Mouse (Mus musculus) frontal cortex, adult 2 months (tissue): ENCODE measurements around the gene Ugt1a7c. TPM values are rescaled to one million over a fixed set of nuclear protein-coding genes. Genes with fewer than 3 reads are reported as not detected.
A peak's percentile ranks its signal among the peaks of the same experiment; 100 is the strongest.

Experiments used
- DNase-seq, 2 experiments: peaks; one replicate each; pipeline ENCODE4 v3.0.0; 2022; ENCODE audit warnings: low spot score in 1 of 2; ENCODE audit errors: extremely low spot score in 1 of 2
- polyA plus RNA-seq: library from polyadenylated mRNA; depleted of rRNA; stranded (reverse); fragments of >200 nt; gene quantifications from 2 replicates; pipeline ENCODE4 v1.2.3, GENCODE M21; 2012

The Ugt1a7c gene
- polyA plus RNA-seq, 1 experiment: 1.2 TPM

DNA sequence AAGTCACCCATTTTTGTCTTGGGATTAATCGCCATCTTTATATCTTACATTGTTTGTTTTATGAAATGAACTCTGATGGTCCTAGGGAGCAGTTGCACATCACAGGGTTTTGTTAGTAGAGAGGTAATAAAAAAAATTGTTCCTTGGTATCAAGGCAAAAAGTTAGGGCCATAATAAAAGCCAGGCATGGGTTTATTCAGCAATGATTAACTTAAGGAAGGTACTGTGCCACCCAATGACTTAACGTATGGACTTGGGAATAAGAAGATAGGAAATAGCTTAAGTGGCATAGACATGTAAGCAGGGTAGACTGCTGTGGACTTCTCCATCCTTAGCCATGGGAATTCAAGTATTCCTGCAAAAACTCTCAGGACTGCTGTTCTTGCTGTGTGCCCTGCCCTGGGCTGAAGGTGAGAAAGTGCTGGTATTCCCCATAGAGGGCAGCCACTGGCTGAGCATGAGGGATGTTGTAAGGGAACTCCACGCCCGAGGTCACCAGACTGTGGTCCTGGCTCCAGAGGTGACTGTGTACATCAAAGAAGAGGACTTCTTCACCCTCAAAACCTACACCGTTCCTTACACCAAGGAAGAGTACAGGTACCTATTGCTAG, 91.6 kb downstream of the Ugt1a7c start:
- DNase-seq: no peak

GRCm38 (mm10) chr1:88192136-88192535, 97.3 kb downstream of the Ugt1a7c start:
- DNase-seq: no peak

- no peak for DNase-seq
These were observed 100.8 kb downstream of the Ugt1a7c start for GRCm38 (mm10) chr1:88195687-88196086.

GRCm38 (mm10) chr1:88197443-88197842, 102.6 kb downstream of the Ugt1a7c start:
- no peak for DNase-seq

DNA sequence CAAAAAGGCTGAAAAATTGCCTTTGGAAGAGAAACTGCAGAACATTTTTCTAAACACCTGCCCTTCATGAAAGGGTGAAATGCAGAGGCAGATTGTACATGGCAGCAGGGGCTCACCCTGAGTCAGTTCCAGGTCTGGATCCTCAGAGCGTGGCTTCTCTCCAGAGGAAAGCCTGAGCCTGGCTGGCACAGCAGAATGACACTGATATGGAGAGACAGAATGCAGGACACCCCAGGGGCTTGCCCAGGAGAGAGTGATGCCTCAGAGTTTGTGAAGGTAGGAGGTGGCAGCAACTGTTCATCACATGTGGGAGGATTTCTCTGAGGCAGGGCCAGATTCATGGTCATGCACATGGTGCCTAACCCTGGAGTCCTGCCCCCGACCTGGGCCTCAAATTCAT, 105.1 kb downstream of the Ugt1a7c start:
- no peak for DNase-seq

GRCm38 (mm10) chr1:88200456-88200855, 105.6 kb downstream of the Ugt1a7c start, which contains the start of gene Ugt1a2:
Gene Ugt1a2 (plus strand): TSS chr1:88200601.
- no peak for DNase-seq

DNA sequence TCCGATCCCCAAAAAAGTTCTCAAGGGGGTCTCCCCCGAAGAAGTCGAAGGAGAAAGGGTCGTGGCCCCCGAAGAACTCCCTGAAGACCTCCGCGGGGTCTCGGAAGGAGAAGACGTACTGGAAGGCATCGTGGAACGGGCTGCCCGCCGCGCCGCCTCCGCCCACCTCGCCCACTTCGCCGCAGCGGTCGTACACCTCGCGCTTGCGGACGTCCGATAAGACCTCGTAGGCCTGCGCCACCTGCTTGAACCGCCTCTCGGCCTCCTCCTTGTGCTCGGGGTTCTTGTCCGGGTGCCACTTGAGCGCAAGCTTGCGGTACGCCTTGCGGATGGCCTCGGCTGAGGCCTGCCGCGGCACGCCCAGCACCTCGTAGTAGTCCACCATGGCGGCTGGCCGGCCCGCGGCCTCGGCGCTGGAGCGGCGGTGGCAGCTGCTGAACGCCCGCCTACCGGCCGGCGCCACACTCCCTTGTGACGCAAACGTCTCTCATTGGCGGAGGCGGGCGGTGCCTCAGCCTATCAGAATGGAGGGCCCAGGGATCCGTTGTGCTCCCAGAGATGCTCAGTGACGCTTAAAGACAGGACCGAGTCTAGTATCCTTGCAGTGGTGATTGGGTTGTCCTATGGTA, 110.5 kb downstream of the Ugt1a7c start, which contains the start of gene Dnajb3:
Gene Dnajb3, minus strand, starts transcription at position 489 of the 629 bp plus-strand sequence.
- DNase-seq: peak; percentile 70 to 86

DNA sequence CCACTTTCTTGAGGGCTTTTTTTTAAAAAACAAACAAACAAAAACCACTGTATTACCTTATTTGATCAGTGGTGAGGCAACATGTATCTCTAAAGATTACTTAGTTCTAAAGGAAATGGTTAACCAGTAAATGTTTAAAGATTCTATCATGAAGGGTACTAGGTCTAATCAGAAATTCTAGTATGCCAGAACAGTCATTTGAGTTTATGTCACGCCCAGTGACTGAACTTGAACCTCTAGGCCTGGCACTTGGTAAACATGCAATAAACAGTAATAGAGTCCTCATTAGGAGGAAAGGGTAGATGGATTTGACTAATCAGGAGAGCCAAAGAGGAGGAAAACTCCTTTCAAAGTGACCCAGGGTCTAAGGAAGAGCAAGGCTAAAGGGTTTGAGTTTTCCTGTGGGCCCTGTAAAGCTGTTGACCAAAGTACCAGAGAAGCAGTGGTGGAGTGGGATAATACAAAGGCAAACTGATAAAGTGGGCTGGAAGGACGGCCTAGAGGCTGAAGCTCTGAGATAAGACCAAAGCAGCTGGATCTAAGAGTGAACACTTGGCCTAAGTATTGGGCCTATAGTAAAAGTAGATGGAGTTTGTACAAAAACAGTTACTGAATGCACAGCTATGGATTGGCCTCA, 112.1 kb downstream of the Ugt1a7c start:
- no peak for DNase-seq

GRCm38 (mm10) chr1:88211812-88212211, 117.0 kb downstream of the Ugt1a7c start, which contains the start of gene Ugt1a1:
Gene Ugt1a1 (plus strand): TSS chr1:88211959.
- DNase-seq: no peak

- no peak for DNase-seq
These were observed 117.6 kb downstream of the Ugt1a7c start for GRCm38 (mm10) chr1:88212341-88213045.

DNA sequence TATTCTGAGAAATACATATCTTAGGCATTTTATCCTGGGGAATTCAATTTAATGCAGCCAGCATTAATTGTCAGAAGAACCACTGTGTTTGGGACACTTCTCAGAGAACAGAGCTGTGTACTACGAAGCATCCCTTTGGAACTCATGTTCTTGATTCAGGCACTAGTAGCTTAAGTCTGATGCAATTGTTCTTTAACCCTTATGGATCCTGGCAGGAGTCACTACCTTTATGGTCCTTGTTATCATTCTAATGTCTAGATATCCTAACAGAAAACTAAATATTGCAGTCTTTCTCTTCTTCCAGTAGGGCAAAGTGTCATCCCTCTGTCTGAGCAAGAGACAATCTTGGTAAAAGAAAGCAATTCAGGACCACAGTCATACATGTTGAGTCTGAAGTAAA, 118.2 kb downstream of the Ugt1a7c start:
- no peak for DNase-seq

DNA sequence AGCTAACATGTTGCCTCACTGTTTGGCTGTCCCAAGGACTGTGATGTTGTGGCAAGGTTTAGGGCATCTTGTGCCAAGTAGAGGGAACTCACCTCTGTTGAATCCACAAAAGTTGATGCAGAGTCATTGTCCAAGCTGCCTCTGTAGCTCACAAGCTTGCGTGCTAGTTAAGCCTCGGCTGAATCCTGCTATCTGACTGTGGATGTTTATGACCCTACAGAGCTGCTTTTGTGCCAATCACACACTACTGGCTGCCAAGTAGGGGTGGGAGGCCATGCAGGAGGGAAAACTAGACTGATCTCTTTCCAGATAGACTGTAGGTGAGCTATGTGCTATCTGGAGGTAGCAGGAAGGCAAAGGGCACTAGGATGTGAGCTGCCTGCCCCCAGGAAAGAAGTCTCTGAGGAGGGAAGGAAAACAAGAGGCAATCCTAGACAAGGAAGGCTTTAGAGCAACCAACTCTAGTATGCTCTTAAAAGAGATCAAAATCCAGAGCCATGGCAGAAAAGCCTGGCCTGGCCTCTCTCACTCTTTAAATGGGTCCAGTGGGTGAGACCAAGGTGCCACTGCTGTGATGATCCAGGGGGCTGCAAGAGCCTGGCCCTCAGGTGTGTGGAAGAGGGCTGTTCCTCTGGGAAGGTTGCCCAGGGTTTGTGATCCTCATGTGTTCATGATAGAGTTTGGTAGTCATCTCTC, 119.1 kb downstream of the Ugt1a7c start:
- no peak for DNase-seq

- no peak for DNase-seq
These were observed 119.6 kb downstream of the Ugt1a7c start for GRCm38 (mm10) chr1:88214462-88214952.

DNA sequence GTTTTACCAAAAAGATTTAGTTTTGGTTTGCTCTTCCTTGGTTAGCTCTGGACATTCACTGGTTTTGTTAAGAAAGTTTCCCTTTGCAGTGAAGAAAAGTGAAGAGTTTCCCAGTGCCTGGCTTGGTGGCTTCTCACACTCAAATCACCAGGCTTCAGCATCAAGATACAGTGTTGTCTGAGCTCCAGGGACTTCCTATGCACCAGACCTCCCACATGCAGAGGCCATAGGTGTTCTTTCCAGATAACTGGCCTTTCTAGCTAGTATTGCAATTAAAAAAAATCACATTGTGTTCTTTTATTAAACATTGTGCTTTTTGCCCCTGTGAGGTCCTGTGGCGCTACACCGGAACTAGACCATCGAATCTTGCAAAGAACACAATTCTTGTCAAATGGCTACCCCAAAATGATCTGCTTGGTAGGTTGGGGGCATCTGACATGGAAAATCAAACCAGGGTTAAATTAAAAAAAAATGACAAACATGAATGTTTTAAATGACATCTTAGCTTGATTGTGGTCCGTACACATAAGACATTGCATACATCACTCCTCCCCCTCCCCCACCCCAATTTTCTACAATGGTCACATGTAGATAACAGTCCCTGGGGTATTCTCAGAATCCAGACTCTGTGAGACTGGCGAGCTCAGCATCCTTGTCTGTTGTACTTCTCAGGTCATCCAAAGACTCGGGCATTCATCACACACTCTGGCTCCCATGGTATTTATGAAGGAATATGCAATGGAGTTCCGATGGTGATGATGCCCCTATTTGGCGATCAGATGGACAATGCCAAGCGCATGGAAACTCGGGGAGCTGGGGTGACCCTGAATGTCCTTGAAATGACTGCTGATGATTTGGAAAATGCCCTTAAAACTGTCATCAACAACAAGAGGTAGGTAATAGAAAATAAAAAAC, 120.9 kb downstream of the Ugt1a7c start:
- DNase-seq: no peak

DNA sequence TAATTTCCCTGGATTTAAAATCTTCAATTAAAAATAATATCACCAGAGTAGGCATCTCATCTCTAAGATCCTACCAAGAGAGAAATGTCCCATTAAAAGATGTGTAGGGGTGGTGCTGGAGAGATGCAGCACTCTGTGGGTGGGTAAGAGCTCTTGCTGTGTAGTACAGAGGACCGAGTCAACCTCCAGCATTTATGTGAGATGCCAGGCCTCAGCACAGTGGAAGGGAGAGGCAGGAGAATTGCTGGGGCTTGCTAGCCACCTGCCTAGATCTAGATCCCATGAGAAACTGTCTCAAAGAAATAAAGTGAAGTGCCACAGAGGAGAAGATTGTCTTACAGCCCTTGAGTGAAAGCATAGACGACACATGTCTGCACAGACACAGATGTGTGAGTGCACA, 121.7 kb downstream of the Ugt1a7c start:
- DNase-seq: no peak

- no peak for DNase-seq
These were observed 122.3 kb downstream of the Ugt1a7c start for GRCm38 (mm10) chr1:88217144-88217543.

DNA sequence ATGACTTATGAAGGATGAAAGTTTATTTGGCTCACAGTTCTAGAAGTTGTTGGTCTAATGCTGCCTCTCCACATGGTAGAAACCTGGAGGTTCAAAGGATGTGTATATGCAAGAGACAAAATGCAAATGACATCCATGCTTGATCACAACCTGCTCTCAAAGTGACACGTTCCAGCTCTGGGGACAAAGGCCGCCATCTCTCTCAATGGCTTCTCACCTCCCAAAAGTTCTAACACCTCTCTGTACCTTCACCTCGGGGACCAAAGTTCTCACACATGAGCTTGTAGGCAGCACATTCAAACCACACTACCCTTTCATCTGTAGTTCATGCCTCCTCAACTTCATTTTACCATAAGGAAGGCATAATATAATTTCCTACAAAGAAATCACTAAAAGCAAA, 122.7 kb downstream of the Ugt1a7c start:
- no peak for DNase-seq

DNA sequence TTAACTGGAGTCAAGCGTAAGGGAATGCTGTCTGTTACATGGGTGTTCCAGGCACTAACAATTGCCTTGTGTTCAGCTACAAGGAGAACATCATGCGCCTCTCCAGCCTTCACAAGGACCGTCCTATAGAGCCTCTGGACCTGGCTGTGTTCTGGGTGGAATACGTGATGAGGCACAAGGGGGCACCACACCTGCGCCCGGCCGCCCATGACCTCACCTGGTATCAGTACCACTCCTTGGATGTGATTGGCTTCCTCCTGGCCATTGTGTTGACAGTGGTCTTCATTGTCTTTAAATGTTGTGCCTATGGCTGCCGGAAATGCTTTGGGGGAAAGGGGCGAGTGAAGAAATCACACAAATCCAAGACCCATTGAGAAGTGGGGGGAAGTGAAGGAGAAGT, 123.2 kb downstream of the Ugt1a7c start:
- DNase-seq: no peak

DNA sequence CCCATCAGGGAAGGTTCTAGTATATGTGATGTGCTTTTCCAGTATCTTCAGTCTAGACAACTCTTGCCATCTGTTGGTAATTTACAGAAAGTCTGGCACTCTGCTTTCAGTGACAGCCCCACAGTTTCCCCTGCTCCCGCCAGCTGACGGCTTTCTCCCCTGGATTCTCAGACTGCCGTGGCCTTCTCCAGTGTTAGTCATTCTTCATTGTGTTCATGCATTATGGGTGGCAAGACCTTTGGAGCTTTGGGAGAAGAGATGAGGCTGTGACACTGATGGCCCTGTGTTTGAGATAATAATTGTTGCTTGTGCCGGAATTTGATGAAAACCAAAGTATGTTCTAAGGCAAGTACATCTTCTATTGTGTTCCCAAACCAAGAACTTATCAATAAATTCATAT, 123.7 kb downstream of the Ugt1a7c start:
- DNase-seq: no peak
